Mouse (Mus musculus) kidney, adult 2 months (tissue): ENCODE results near the gene Mapre1. TPM values are rescaled to one million over a fixed set of nuclear protein-coding genes. Genes with fewer than 3 reads are reported as not detected.

ENCODE experiments used
- DNase-seq: peaks from one replicate; pipeline ENCODE4 v3.0.0; 2021
- H3K27ac ChIP-seq: fragments of 200-500 bp; 2 replicates; pipeline ENCODE4 v1.5.1; 2012; ENCODE audit warnings: low read depth, low read length, control low read depth, inconsistent platforms; ENCODE audit not compliant: insufficient read depth
- H3K27me3 ChIP-seq: fragments of 200-500 bp; replicated peaks from 2 replicates; pipeline ENCODE4 v1.6.1; 2012; ENCODE audit warnings: mild to moderate bottlenecking, moderate library complexity, low read length, inconsistent platforms; ENCODE audit not compliant: control insufficient read depth, insufficient read depth
- H3K36me3 ChIP-seq: fragments of 200-500 bp; 2 replicates; pipeline ENCODE4 v1.6.1; 2012; ENCODE audit warnings: mild to moderate bottlenecking, moderate library complexity, low read length, inconsistent platforms; ENCODE audit not compliant: control insufficient read depth, insufficient read depth
- H3K4me1 ChIP-seq: fragments of 200-500 bp; 2 replicates; pipeline ENCODE4 v1.6.1; 2011; ENCODE audit warnings: low read length; ENCODE audit not compliant: control insufficient read depth, insufficient read depth
- H3K4me3 ChIP-seq: fragments of 200-500 bp; 2 replicates; pipeline ENCODE4 v1.5.1; 2011; ENCODE audit warnings: mild to moderate bottlenecking, low read depth, low read length, control low read depth; ENCODE audit not compliant: insufficient read depth
- CTCF ChIP-seq: fragments of 200-500 bp; conservative IDR thresholded peaks from 2 replicates; pipeline ENCODE4 v1.5.1; 2011; ENCODE audit warnings: low read depth, mild to moderate bottlenecking, control low read depth, low read length, moderate library complexity, mixed read lengths; ENCODE audit not compliant: insufficient read depth, insufficient read length
- POLR2A ChIP-seq: fragments of 200-500 bp; IDR thresholded peaks from one replicate; pipeline ENCODE4 v1.6.1; 2011; ENCODE audit warnings: low read depth, low read length, control low read depth
- WGBS: fragments of 180-500 bp; shearing (Covaris S2); methylation state at CpG from one replicate; pipeline ENCODE4 v1.1.7; 2018; 5-methylcytosine and 5-hydroxymethylcytosine counted together
- polyA plus RNA-seq: library from polyadenylated mRNA; depleted of rRNA; stranded (reverse); fragments of >200 nt; gene quantifications from 2 replicates; pipeline ENCODE4 v1.2.3, GENCODE M21; 2012

Gene Mapre1
- polyA plus RNA-seq, 1 experiment = 11.2 TPM

- Histone ChIP-seq H3K4me1 (peaks cover 8% of the 10 kb centered on the region), H3K27me3 (no peaks in the 10 kb centered on the region), H3K36me3 (no peaks in the 10 kb centered on the region; the same call in 1 of the 2 replicates), H3K4me3 (no peak overlapping the region), H3K27ac (no peak overlapping the region)
- TF ChIP-seq CTCF (no peak), POLR2A (no peak)
- DNase-seq = no peak
Observed at GRCm38 (mm10) chr2:153747994-153748393, 6.9 kb downstream of the Mapre1 start.

- Histone ChIP-seq H3K4me3 (no peak overlapping the region), H3K27ac (peak overlapping the region; percentile 31; the same call in 1 of the 2 replicates), H3K4me1 (peaks cover 6% of the 10 kb centered on the region), H3K27me3 (no peaks in the 10 kb centered on the region), H3K36me3 (no peaks in the 10 kb centered on the region; the same call in 1 of the 2 replicates)
- DNase-seq = no peak
- 70% methylated on average over 2 of the region's 2 CpGs for WGBS
- no peak for TF ChIP-seq CTCF
- no peak for TF ChIP-seq POLR2A
Observed at GRCm38 (mm10) chr2:153750363-153750762, 9.3 kb downstream of the Mapre1 start.

- WGBS = 91% methylated on average over 5 of the region's 5 CpGs
Observed at GRCm38 (mm10) chr2:153762121-153762520, 21.0 kb downstream of the Mapre1 start.

DNA sequence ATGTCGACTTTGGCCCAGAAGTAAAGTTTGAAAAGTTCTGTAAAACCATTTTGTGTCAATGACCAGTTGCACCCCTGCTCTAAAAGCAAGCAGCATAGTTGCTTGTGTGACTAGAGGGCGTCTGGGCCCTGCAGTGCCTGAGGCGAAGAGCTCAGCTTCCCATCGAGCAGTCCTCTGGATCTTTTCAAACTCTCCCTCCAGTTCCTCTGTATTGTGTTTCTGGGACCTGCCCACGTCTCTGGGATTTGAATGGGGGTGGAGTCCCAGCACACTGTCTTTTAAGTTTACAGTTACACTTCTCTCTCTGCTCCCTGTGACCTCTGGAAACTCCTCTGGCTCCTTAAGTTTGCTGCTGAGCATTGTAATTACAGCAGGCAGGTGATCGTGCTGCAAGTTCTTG is 26.4 kb downstream of the Mapre1 start:
- Histone ChIP-seq H3K27ac (no peak overlapping the region), H3K36me3 (peaks cover 9% of the 10 kb centered on the region), H3K27me3 (no peaks in the 10 kb centered on the region), H3K4me3 (no peak overlapping the region), H3K4me1 (no peaks in the 10 kb centered on the region)
- WGBS = 51% methylated on average over 6 of the region's 6 CpGs
- no peak for DNase-seq
- TF ChIP-seq CTCF (no peak), POLR2A (no peak)

More at GRCm38 (mm10) chr2:153762121-153762520, 21.0 kb downstream of the Mapre1 start:
- no peak for TF ChIP-seq CTCF
- TF ChIP-seq POLR2A = no peak
- no peak for DNase-seq
- Histone ChIP-seq H3K4me1 (no peaks in the 10 kb centered on the region), H3K27ac (no peak overlapping the region), H3K4me3 (no peak overlapping the region), H3K27me3 (no peaks in the 10 kb centered on the region), H3K36me3 (peaks cover 11% of the 10 kb centered on the region)

GRCm38 (mm10) chr2:153768881-153769280 is 27.8 kb downstream of the Mapre1 start:
- H3K4me3 ChIP-seq = no peak overlapping the region
- H3K4me1 ChIP-seq = no peaks in the 10 kb centered on the region
- no peaks in the 10 kb centered on the region for H3K27me3 ChIP-seq
- WGBS = 74% methylated on average over 2 of the region's 2 CpGs
- TF ChIP-seq CTCF = no peak
- TF ChIP-seq POLR2A = no peak
- no peak for DNase-seq
- H3K27ac ChIP-seq = no peak overlapping the region
- H3K36me3 ChIP-seq = peaks cover 6% of the 10 kb centered on the region

DNA sequence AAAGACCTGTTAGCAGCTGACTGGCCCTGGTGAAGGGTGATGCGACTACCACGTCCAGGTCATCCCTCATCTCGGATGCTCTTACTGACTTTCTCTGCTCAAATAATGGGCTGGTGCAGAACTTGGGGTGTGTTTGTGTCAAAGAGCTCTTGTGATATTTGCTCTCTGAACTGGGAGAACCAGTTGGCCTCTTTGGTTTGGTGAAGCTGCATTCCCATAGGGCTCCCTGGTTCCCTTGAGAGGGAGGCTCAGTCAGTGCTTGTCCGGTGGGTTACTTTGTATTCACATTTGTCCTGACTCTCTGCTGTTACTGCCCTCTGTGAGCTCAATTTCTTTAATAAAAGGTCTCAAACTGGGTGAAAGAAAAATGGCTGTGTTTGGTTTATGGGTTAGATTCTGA is 31.9 kb downstream of the Mapre1 start:
- TF ChIP-seq CTCF = no peak
- no peak for TF ChIP-seq POLR2A
- 97% methylated on average over 4 of the region's 4 CpGs for WGBS

DNA sequence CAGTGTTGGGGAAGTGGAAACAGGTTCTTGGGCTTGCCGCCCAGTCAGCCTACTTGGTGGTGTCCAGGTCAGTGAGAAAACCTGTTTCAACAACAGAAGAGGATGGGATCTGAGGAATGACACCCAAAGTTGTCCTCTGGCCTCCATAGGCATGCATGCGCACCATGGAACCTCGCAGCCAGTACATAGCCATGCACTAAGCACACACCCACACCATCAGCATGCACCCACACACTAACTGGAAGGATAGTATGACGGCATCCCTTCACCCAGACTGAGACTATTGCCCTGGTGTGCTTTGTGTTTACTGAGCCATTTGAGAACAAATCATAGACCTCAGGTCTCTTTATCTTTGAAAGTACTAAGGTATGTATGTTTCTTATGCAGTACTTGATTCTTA is 34.4 kb downstream of the Mapre1 start:
- Histone ChIP-seq H3K27ac (no peak overlapping the region), H3K36me3 (no peaks in the 10 kb centered on the region), H3K27me3 (no peaks in the 10 kb centered on the region), H3K4me1 (no peaks in the 10 kb centered on the region), H3K4me3 (no peak overlapping the region)
- TF ChIP-seq POLR2A (no peak), CTCF (no peak)
- WGBS = 91% methylated on average over 4 of the region's 4 CpGs
- DNase-seq = no peak

More for the DNA sequence above, 31.9 kb downstream of the Mapre1 start:
- no peak for DNase-seq
- Histone ChIP-seq H3K27me3 (no peaks in the 10 kb centered on the region), H3K4me3 (no peak overlapping the region), H3K4me1 (no peaks in the 10 kb centered on the region), H3K36me3 (no peaks in the 10 kb centered on the region; the same call in 1 of the 2 replicates), H3K27ac (no peak overlapping the region)
